Mouse (Mus musculus) ES-Bruce4 (cell line): ENCODE results near the gene Sipa1l1.

ENCODE experiments used
- CTCF ChIP-seq: IDR thresholded peaks from one replicate; pipeline ENCODE4 v1.8.1; 2011; ENCODE audit warnings: low read depth, low read length
- EP300 ChIP-seq: IDR thresholded peaks from 2 replicates; pipeline ENCODE4 v1.6.1; 2011; ENCODE audit warnings: low read depth, low read length; ENCODE audit not compliant: insufficient read depth
- POLR2A ChIP-seq: IDR thresholded peaks from one replicate; pipeline ENCODE4 v1.8.1; 2011; ENCODE audit warnings: low read length; ENCODE audit not compliant: insufficient read depth

- no peak for TF ChIP-seq POLR2A
- no peak for TF ChIP-seq CTCF
- no peak for TF ChIP-seq EP300
Measured at GRCm38 (mm10) chr12:82274576-82274975, 105.5 kb downstream of the Sipa1l1 start.
